Mouse (Mus musculus): ENCODE results near the gene BC024978.

DNA sequence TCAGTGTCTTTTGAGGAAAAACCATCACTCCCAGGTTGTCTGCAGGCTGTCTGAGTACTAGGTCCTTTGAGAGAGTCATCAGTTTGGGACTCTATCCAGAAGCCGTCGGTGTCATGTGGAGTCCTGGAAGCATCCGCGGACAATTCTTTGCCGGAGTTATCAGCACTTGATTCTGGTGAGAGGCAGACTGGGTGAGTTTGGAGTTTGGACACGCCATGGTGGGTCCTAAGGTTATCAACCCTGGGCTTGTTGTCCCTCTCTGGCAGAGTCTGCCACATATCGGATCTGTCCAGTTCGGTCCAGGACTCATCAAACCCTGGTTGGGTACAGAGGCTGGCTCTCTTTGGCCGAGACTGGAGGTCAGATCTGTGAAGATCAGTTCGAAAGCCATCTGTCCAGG, 32.1 kb downstream of the BC024978 start:
- TF ChIP-seq CTCF (IDR thresholded peaks at IDR 0.05) (no peak), POLR2A (IDR thresholded peaks at IDR 0.05; ENCODE audit: insufficient read depth, low read depth, low read length) (no peak), EP300 (IDR thresholded peaks at IDR 0.05; ENCODE audit: insufficient read depth, low read depth, low read length) (no peak)
